Comparison of ENCODE assay signal across 13 mouse cellular contexts in the genomic region with DNA sequence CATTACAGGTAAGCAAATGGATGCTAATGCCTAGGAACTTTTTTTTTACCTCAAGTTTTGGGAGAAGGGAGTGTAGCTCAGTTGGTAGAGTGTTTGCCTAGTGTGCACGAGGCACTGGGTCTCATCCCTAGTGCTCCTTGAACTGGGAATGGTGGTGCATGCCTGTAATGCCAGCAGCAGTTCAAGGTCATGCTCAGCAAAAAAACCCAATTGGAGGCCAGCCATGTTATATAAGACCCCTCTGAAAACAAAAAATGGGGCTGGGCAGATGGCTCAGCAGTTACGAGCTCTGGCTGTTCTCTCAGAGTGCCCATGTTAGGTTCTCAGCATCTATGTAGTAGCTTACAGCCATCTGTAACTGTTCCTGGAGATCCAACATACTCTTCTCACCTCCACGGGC. TPM values are rescaled to one million over a fixed set of nuclear protein-coding genes. Genes with fewer than 3 reads are reported as not detected.
DNase-seq lines count a peak whose midpoint lies in the region.
"Had no signal": no experiment of that assay in that cellular context is flagged by ENCODE, and none has a peak within 500 bp of the region (broad histone marks: within the 10 kb centered on the region; RNA-seq: fewer than 3 reads in every experiment).

No protein-coding gene starts in this region.

- DNase-seq in adrenal gland, adult (ENCODE audit: inconsistent age in 2 of 2, low spot score in 1 of 2): peak; percentile 51 to 62
- no peak for DNase-seq in adrenal gland, adult 8-10 months
- DNase-seq: adrenal gland, adult 2 months; adrenal gland, postnatal 10 days; adrenal gland, postnatal 14 days; adrenal gland, postnatal 25 days; adrenal gland, postnatal 36 days; B cell, adult 2 months; cerebellum, adult 11 months; cerebellum, adult 11-12 months; cerebellum, adult 18-20 months; cerebellum, adult 8-10 months; cerebellum, adult 9-10 months had no signal

RNA-seq across cellular contexts. Expression of a gene that starts 39.7 kb away (rescaled TPM):
- 10 to 100 TPM; 72.8 to 84.0 (median 81.5) TPM for total RNA-seq in adrenal gland, adult 8-10 months (2022)

RNA-seq across cellular contexts. Expression of a gene that starts 52.2 kb away (rescaled TPM):
- total RNA-seq in adrenal gland, adult 8-10 months (2022): 10 to 100 TPM in 1 of 4 experiments, 1 to 10 TPM in 3; 3.0 to 12.1 (median 7.0) TPM
